Mouse (Mus musculus) forebrain, embryonic 10.5 days (tissue): ENCODE measurements around the gene Galr3. TPM values are rescaled to one million over a fixed set of nuclear protein-coding genes. Genes with fewer than 3 reads are reported as not detected.

ENCODE experiments used
- DNase-seq: peaks from one replicate; pipeline ENCODE4 v3.0.0-alpha.2; 2017; ENCODE audit warnings: low spot score; ENCODE audit errors: extremely low spot score
- H3K27ac ChIP-seq: fragments of 300-500 bp; sonication (generic); 2 replicates; pipeline ENCODE4 v1.5.1; 2016; ENCODE audit warnings: mild to moderate bottlenecking
- H3K27me3 ChIP-seq: fragments of 300-500 bp; sonication (generic); 2 replicates; pipeline ENCODE4 v1.6.1; 2016; ENCODE audit warnings: mild to moderate bottlenecking; ENCODE audit not compliant: poor library complexity, severe bottlenecking
- H3K36me3 ChIP-seq: fragments of 300-500 bp; sonication (generic); replicated peaks from 2 replicates; pipeline ENCODE4 v1.6.1; 2016; ENCODE audit warnings: mild to moderate bottlenecking, moderate library complexity
- H3K4me1 ChIP-seq: fragments of 300-500 bp; sonication (generic); 2 replicates; pipeline ENCODE4 v1.6.1; 2016
- H3K4me3 ChIP-seq: fragments of 300-500 bp; sonication (generic); 2 replicates; pipeline ENCODE4 v1.5.1; 2016; ENCODE audit warnings: mild to moderate bottlenecking, moderate library complexity
- H3K9me3 ChIP-seq: fragments of 300-500 bp; sonication (generic); 2 replicates; pipeline ENCODE4 v1.6.1; 2016; ENCODE audit warnings: mild to moderate bottlenecking, moderate library complexity
- WGBS: fragments of 180-500 bp; shearing (Covaris S2); methylation state at CpG from one replicate; pipeline ENCODE4 v1.1.7; 2016; 5-methylcytosine and 5-hydroxymethylcytosine counted together
- microRNA-seq: library from miRNA; unstranded; fragments of <30 nt; microRNA quantifications from one replicate; pipeline ENCODE4, GENCODE M21; 2017
- polyA plus RNA-seq: library from polyadenylated mRNA; unstranded; fragments of >200 nt; fragmentation: Nextera tagmentation; extraction: Ambion mirVana; gene quantifications from 2 replicates; pipeline ENCODE4 v1.2.1, GENCODE M21; 2016

Gene Galr3
- polyA plus RNA-seq, 1 experiment from 2014 or later, result not detected

DNA sequence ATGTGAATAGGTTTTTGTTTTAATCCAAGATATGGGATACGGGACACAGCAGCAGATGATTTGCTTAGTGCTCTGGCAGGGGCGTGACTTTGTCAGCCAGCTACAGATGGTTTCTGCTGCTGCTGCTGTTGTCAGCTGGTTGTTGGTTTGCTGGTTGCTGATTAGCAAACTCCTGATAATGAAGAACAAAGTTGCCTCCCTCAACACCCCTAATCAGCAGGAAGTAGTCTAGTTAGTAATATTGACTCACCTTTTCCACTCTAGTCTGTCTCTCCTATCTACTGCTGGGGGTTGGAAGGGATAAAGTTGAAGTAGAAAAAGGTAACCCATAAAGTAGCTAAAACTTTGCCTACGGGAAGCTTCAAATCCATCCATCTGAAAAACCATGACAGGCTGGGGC is 25.9 kb downstream of the Galr3 start:
- WGBS, result 85% methylated on average over 3 of the region's 3 CpGs

DNA sequence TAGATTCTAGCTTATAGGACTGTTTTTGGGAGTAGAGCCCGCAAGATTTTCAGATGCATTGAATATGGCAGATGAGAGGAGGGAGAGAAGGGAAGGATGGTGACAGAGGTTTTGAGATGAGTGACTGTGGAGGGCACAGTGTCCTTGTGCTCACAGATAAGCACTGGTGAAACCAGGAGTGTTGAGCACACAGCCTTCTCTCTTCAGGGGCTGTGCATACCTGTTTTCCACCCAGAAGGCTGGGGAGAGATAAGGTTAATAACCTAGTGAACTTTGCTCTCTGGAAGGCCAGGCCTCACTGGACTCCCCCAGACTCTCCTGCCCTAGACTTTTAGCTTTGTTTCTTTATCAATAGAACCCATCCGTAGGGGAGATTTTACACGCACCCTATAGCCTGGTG is 26.7 kb downstream of the Galr3 start:
- no peak overlapping the region for H3K27ac ChIP-seq
- no peaks in the 10 kb centered on the region for H3K9me3 ChIP-seq
- no peak for DNase-seq
- H3K27me3 ChIP-seq, result no peaks in the 10 kb centered on the region; the same call in 1 of the 2 replicates
- H3K36me3 ChIP-seq, result no peaks in the 10 kb centered on the region
- no peak overlapping the region for H3K4me3 ChIP-seq
- 86% methylated on average over 3 of the region's 3 CpGs for WGBS
- H3K4me1 ChIP-seq, result peaks cover 27% of the 10 kb centered on the region

More for the DNA sequence above, 25.9 kb downstream of the Galr3 start:
- H3K4me1 ChIP-seq, result peaks cover 29% of the 10 kb centered on the region
- DNase-seq, result no peak
- no peak overlapping the region for H3K4me3 ChIP-seq
- H3K27ac ChIP-seq, result 0 out of 2 replicates have a peak overlapping the region, but pooled peaks have one; percentile 25
- H3K9me3 ChIP-seq, result no peaks in the 10 kb centered on the region
- no peaks in the 10 kb centered on the region for H3K36me3 ChIP-seq
- H3K27me3 ChIP-seq, result no peaks in the 10 kb centered on the region; the same call in 1 of the 2 replicates

DNA sequence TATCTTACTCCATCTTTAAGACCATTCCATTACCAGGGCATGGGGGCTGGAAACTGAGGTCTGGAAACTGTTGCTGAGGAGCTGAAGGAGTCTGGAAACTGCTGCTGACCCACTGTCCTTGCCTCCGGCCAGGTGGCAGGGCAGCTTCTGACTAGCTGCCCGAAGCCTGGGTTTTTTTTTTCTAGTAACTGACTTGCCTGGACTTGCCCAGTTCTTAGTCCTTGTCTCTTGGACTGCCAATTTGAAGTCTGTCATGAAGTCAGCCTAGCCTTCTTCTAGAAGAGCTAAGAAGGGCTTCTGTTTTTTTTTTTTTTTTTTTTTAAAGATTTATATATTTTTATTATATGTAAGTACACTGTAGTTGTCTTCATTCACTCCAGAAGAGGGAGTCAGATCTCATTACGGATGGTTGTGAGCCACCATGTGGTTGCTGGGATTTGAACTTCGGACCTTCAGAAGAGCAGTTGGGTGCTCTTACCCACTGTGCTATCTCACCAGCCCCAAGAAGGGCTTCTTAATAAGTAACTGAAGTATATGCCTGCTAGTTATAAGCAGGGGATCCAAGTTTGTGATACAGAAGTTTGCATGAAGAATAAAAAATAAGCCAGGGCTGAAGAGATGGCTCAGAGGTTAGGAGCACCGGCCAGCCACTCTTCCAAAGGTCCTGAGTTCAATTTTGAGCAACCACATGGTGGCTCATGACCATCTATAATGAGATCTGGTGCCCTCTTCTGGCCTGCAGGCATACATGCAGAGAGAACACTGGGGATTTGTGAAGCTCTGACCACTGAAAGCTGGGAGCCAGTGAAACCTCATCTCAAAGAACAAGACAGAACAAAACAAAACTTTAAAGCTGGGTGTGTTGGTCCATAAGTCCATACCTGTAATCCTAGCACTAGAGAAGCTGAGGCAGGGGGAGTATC is 29.7 kb downstream of the Galr3 start:
- peaks cover 34% of the 10 kb centered on the region for H3K4me1 ChIP-seq
- H3K27ac ChIP-seq, result no peak overlapping the region
- peak; percentile 35 for DNase-seq
- H3K36me3 ChIP-seq, result peaks cover 2% of the 10 kb centered on the region
- no peaks in the 10 kb centered on the region for H3K9me3 ChIP-seq
- no peaks in the 10 kb centered on the region; the same call in 1 of the 2 replicates for H3K27me3 ChIP-seq
- 74% methylated on average over 5 of the region's 5 CpGs for WGBS
- no peak overlapping the region for H3K4me3 ChIP-seq

DNA sequence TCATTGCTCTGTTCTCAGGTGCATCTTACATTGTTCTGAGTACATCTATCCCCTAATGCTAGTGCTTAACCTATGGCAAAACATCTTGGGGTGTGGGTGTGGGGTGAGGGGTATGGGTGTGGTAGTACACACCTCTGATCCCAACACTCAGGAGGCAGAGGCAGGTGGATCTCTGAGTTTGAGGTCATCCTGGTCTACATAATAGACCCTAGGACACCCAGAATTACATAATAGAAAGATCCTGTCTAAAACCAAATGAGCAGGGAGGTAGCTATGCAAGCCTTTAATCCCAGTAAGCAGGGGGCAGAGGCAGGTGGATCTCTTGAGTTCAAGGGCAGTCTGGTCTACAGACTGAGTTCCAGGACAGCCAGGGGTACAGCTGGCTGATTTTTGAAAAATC is 32.1 kb downstream of the Galr3 start:
- no peak overlapping the region for H3K27ac ChIP-seq
- no peaks in the 10 kb centered on the region; the same call in 1 of the 2 replicates for H3K27me3 ChIP-seq
- peaks cover 28% of the 10 kb centered on the region for H3K4me1 ChIP-seq
- H3K9me3 ChIP-seq, result no peaks in the 10 kb centered on the region
- H3K36me3 ChIP-seq, result peaks cover 26% of the 10 kb centered on the region
- DNase-seq, result no peak
- H3K4me3 ChIP-seq, result no peak overlapping the region

- Histone ChIP-seq H3K4me3 (peak overlapping the region; percentile 95), H3K36me3 (peaks cover 33% of the 10 kb centered on the region), H3K27ac (peak overlapping the region; percentile 89), H3K4me1 (peaks cover 28% of the 10 kb centered on the region), H3K9me3 (no peaks in the 10 kb centered on the region), H3K27me3 (no peaks in the 10 kb centered on the region; the same call in 1 of the 2 replicates)
- WGBS, result 40% methylated on average over 10 of the region's 10 CpGs
- no peak for DNase-seq
Observed at GRCm38 (mm10) chr15:79074446-79074845, 32.8 kb downstream of the Galr3 start.

DNA sequence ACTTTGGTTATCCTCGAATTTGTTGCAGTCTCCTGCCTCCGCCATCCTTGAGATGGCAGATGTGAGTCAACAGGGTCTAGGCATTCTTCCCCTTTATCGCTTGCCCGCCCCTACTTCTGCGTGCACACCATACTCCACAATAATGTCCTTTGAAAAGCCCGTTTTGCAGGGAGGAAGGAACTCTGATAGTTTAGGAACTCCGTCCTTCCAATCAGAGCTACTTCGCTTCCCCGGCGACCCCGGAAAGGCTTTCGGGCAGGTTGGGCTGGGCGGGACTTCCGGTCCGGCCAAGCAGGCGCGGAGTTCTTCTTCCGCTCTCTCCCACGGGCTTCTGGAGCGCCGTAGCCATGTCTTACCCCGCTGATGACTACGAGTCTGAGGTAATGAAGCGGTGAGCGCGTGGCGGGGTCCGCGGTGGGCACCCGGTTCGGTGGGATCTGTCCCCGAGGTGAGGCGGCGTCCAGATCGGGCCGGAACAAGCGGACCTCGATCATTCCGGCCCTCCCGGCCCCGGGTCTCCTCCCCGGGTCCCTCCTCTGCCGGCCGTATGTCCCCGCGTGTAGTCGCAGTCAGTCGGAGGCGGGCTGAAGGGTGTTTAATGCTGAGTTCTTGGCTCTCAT is 33.3 kb downstream of the Galr3 start, which contains the start of gene Eif3l:
Gene Eif3l (plus strand): TSS at position 267 of the 620 bp plus-strand sequence.
- H3K36me3 ChIP-seq, result peaks cover 39% of the 10 kb centered on the region
- H3K9me3 ChIP-seq, result no peaks in the 10 kb centered on the region
- H3K4me3 ChIP-seq, result peak within 1 kb of the TSS; percentile 95
- DNase-seq, result peak; percentile 90
- H3K27ac ChIP-seq, result peak within 1 kb of the TSS; percentile 89
- WGBS, result under 1% methylated on average over 49 of the region's 49 CpGs
- H3K27me3 ChIP-seq, result no peaks in the 10 kb centered on the region
- H3K4me1 ChIP-seq, result peaks cover 28% of the 10 kb centered on the region

DNA sequence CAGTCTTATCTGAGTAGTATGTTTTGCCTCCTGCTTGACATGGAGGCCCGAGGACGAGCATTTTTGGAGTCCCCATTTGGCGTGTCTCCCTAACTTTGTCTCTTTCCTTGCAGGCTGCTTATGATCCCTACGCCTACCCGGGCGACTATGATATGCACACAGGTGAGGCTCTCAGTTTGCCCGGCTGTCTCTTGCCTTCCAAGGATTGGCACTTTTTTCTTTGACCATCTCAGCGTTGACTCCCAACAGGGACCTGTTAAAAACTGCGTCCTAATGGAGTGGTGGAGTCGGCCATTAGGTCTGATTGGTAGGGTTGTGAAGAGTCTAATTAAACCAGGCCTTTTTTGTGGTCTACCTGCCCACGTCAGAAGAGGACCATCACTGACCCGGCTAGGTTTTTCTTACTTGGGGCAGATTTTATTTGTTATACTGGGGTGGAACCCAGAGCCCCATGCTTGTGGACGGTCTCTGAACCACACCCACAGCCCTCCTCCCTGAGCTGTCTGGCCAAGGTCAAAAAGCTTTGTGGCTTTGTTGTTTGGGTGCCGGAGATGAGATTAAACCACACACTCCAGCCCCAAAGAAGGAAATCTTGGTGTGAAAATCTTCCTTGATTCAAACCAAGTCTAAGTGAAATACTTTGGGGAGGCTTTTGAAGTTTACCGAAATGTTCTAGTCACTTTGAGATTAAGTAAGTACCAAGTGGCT is 34.1 kb downstream of the Galr3 start:
- Histone ChIP-seq H3K36me3 (peaks cover 46% of the 10 kb centered on the region), H3K4me3 (peak overlapping the region; percentile 95), H3K27ac (peak overlapping the region; percentile 89), H3K4me1 (peaks cover 28% of the 10 kb centered on the region), H3K9me3 (no peaks in the 10 kb centered on the region), H3K27me3 (no peaks in the 10 kb centered on the region)
- WGBS, result 39% methylated on average over 15 of the region's 15 CpGs
- no peak for DNase-seq

- Histone ChIP-seq H3K9me3 (no peaks in the 10 kb centered on the region), H3K4me1 (peaks cover 19% of the 10 kb centered on the region), H3K36me3 (peaks cover 84% of the 10 kb centered on the region), H3K27ac (no peak overlapping the region), H3K27me3 (no peaks in the 10 kb centered on the region), H3K4me3 (no peak overlapping the region)
- 96% methylated on average over 7 of the region's 7 CpGs for WGBS
- no peak for DNase-seq
Observed at GRCm38 (mm10) chr15:79079567-79079966, 37.9 kb downstream of the Galr3 start.

GRCm38 (mm10) chr15:79092284-79092683 is 50.6 kb downstream of the Galr3 start:
- no peak overlapping the region for H3K4me3 ChIP-seq
- 92% methylated on average over 6 of the region's 6 CpGs for WGBS
- H3K27me3 ChIP-seq, result no peaks in the 10 kb centered on the region
- peaks cover 7% of the 10 kb centered on the region for H3K4me1 ChIP-seq
- no peaks in the 10 kb centered on the region for H3K9me3 ChIP-seq
- peaks cover 93% of the 10 kb centered on the region for H3K36me3 ChIP-seq
- no peak for DNase-seq
- no peak overlapping the region for H3K27ac ChIP-seq

Small RNA genes within 50 kb of the gene (microRNA-seq; reads per million reads assigned to microRNA genes)
- 1.5 reads per million for gene Mir6956

Other genes starting within 250 kb of the Galr3 start
- 2.4 and 2.6 TPM in 2 replicates for gene Card10, start 238.8 kb upstream of the Galr3 start, polyA plus RNA-seq
- 12.6 and 12.7 TPM in 2 replicates for gene Cdc42ep1, start 199.3 kb upstream of the Galr3 start, polyA plus RNA-seq
- gene Lgals2, start 186.4 kb upstream of the Galr3 start, polyA plus RNA-seq, result not detected in 2 replicates
- 46.8 and 52.6 TPM in 2 replicates for gene Gga1, start 164.7 kb upstream of the Galr3 start, polyA plus RNA-seq
- gene Gm49510, start 142.2 kb upstream of the Galr3 start, polyA plus RNA-seq, result 0.23 and 0.35 TPM in 2 replicates
- 21.0 and 21.5 TPM in 2 replicates for gene Sh3bp1, start 142.1 kb upstream of the Galr3 start, polyA plus RNA-seq
- gene Pdxp, start 128.0 kb upstream of the Galr3 start, polyA plus RNA-seq, result 26.1 and 26.9 TPM in 2 replicates
- 200 and 217 TPM in 2 replicates for gene Lgals1, start 115.2 kb upstream of the Galr3 start, polyA plus RNA-seq
- 63.6 and 69.9 TPM in 2 replicates for gene Nol12, start 107.0 kb upstream of the Galr3 start, polyA plus RNA-seq
- gene Triobp, start 94.2 kb upstream of the Galr3 start, polyA plus RNA-seq, result 39.7 and 41.6 TPM in 2 replicates
- gene H1f0, start 13.4 kb upstream of the Galr3 start, polyA plus RNA-seq, result 427 and 444 TPM in 2 replicates
- 56.0 and 60.5 TPM in 2 replicates for gene Ankrd54, start 21.0 kb downstream of the Galr3 start, polyA plus RNA-seq
- gene Eif3l, start 33.3 kb downstream of the Galr3 start, polyA plus RNA-seq, result 283 and 289 TPM in 2 replicates
- gene Micall1, start 67.0 kb downstream of the Galr3 start, polyA plus RNA-seq, result 5.1 and 5.5 TPM in 2 replicates
- gene Polr2f, start 99.1 kb downstream of the Galr3 start, polyA plus RNA-seq, result 419 and 440 TPM in 2 replicates
- 6.9 and 8.1 TPM in 2 replicates for gene 1700088E04Rik, start 99.4 kb downstream of the Galr3 start, polyA plus RNA-seq
- 1.2 and 1.3 TPM in 2 replicates for gene Sox10, start 123.4 kb downstream of the Galr3 start, polyA plus RNA-seq
- gene Pick1, start 187.3 kb downstream of the Galr3 start, polyA plus RNA-seq, result 47.8 and 50.5 TPM in 2 replicates
- gene Gm49486, start 187.5 kb downstream of the Galr3 start, polyA plus RNA-seq, result 0.14 and 0.52 TPM in 2 replicates
- 0.15 TPM in 1 of 2 replicates, not detected in the other for gene Slc16a8, start 212.9 kb downstream of the Galr3 start, polyA plus RNA-seq
- gene Baiap2l2, start 243.7 kb downstream of the Galr3 start, polyA plus RNA-seq, result 1.6 and 2.2 TPM in 2 replicates